Mouse (Mus musculus) liver, adult 2 months (tissue): ENCODE data around the gene Cdh13.

Experiments
- CTCF ChIP-seq: fragments of 200-500 bp; IDR thresholded peaks from 2 replicates; pipeline ENCODE4 v1.5.1; 2011; ENCODE audit warnings: low read depth, low read length, control low read depth
- POLR2A ChIP-seq: fragments of 200-500 bp; IDR thresholded peaks from 2 replicates; pipeline ENCODE4 v1.6.1; 2011; ENCODE audit warnings: low read length, control low read depth; ENCODE audit not compliant: insufficient read depth; ENCODE audit errors: extremely low read depth

DNA sequence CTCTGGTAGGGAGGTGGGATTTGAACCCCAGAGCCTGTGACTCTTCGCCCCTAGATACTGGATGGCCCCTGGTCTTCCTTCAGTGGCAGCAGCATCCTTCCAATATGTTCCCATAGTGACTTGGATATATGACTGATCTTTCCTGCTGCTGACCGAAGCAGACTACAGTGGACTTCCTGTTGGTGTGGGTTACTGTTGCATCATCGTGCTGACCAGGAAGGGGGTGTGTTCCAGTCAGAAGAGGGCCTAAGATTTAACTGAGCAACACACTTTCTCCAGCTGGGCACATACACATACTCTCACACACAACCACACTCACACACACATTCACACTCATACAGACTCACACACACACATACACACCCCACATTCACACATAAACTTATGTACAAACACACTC lies 986.0 kb downstream of the Cdh13 start:
- TF ChIP-seq CTCF, result no peak
- TF ChIP-seq POLR2A, result no peak
